Mouse (Mus musculus) liver, adult 2 months (tissue): Measurements from ENCODE around the gene Trnt1. TPM values are rescaled to one million over a fixed set of nuclear protein-coding genes. Genes with fewer than 3 reads are reported as not detected.
A peak's percentile ranks its signal among the peaks of the same experiment; 100 is the strongest.

Experiments
- DNase-seq: peaks from one replicate; pipeline ENCODE4 v3.0.0-alpha.2; 2011; ENCODE audit warnings: low read depth, low spot score; ENCODE audit errors: extremely low read depth
- H3K27ac ChIP-seq: fragments of 200-500 bp; replicated peaks from 2 replicates; pipeline ENCODE4 v1.5.1; 2012; ENCODE audit warnings: low read depth, mild to moderate bottlenecking, control low read depth, inconsistent platforms, low read length; ENCODE audit not compliant: insufficient read depth
- H3K27me3 ChIP-seq: fragments of 200-500 bp; 2 replicates; pipeline ENCODE4 v1.6.1; 2012; ENCODE audit warnings: mild to moderate bottlenecking, moderate library complexity, low read length, inconsistent platforms; ENCODE audit not compliant: control insufficient read depth, insufficient read depth
- H3K36me3 ChIP-seq: fragments of 200-500 bp; 2 replicates; pipeline ENCODE4 v1.6.1; 2012; ENCODE audit warnings: low read length, inconsistent platforms; ENCODE audit not compliant: control insufficient read depth, insufficient read depth
- H3K4me1 ChIP-seq: fragments of 200-500 bp; 2 replicates; pipeline ENCODE4 v1.6.1; 2011; ENCODE audit warnings: low read length; ENCODE audit not compliant: control insufficient read depth, insufficient read depth
- H3K4me3 ChIP-seq: fragments of 200-500 bp; 2 replicates; pipeline ENCODE4 v1.5.1; 2011; ENCODE audit warnings: low read depth, mild to moderate bottlenecking, control low read depth, low read length, moderate library complexity; ENCODE audit not compliant: insufficient read depth
- H3K79me2 ChIP-seq: fragments of 200-500 bp; 2 replicates; pipeline ENCODE4 v1.6.1; 2012; ENCODE audit warnings: inconsistent platforms, mild to moderate bottlenecking, low read length, moderate library complexity; ENCODE audit not compliant: control insufficient read depth, insufficient read depth
- H3K9ac ChIP-seq: fragments of 200-500 bp; 2 replicates; pipeline ENCODE4 v1.6.1; 2012; ENCODE audit warnings: low read depth, mild to moderate bottlenecking, control low read depth, inconsistent platforms, low read length
- CTCF ChIP-seq: fragments of 200-500 bp; IDR thresholded peaks from 2 replicates; pipeline ENCODE4 v1.5.1; 2011; ENCODE audit warnings: low read depth, low read length, control low read depth
- POLR2A ChIP-seq: fragments of 200-500 bp; IDR thresholded peaks from 2 replicates; pipeline ENCODE4 v1.6.1; 2011; ENCODE audit warnings: low read length, control low read depth; ENCODE audit not compliant: insufficient read depth; ENCODE audit errors: extremely low read depth
- WGBS: fragments of 180-500 bp; shearing (Covaris S2); methylation state at CpG from one replicate; pipeline ENCODE4 v1.1.7; 2018; 5-methylcytosine and 5-hydroxymethylcytosine counted together
- polyA plus RNA-seq: library from polyadenylated mRNA; depleted of rRNA; stranded (reverse); fragments of >200 nt; gene quantifications from 2 replicates; pipeline ENCODE4 v1.2.3, GENCODE M21; 2012
- total RNA-seq: library from RNA; depleted of rRNA; stranded (reverse); fragments of >200 nt; gene quantifications from 2 replicates; pipeline ENCODE4 v1.2.3, GENCODE M21; 2014

The Trnt1 gene
- total and polyA plus RNA-seq, 2 experiments = 13.7 to 19.8 TPM

- Histone ChIP-seq H3K4me3 (no peak overlapping the region), H3K36me3 (no peaks in the 10 kb centered on the region), H3K27ac (no peak overlapping the region), H3K27me3 (no peaks in the 10 kb centered on the region), H3K9ac (no peak overlapping the region), H3K79me2 (peaks cover 10% of the 10 kb centered on the region; the same call in 1 of the 2 replicates), H3K4me1 (peaks cover 4% of the 10 kb centered on the region; the same call in 1 of the 2 replicates)
- TF ChIP-seq CTCF = no peak
- TF ChIP-seq POLR2A = no peak
- no peak for DNase-seq
- 65% methylated on average over 1 of the region's 1 CpGs for WGBS
These were observed 3.0 kb upstream of the Trnt1 start for GRCm38 (mm10) chr6:106765892-106766291.

DNA sequence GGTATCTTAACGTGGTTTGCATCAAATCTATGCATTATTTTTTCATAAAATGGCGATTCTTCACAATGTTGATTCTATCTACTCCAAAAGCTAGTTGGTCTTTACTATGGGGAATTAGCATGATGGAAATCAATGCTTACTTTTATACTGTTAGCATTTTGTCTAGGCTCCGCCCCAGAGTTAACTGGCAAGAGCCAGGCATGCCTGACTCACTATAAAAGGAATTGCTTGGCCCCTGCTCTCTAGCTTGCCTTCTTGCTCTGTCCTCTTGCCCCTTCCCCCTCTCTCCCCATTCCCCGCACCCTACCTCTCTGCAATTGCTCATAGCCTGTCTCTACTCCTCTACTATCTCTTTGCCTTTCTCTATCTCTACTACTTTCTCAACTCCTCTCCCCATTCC lies 2.1 kb upstream of the Trnt1 start:
- TF ChIP-seq CTCF (no peak), POLR2A (no peak)
- peaks cover 6% of the 10 kb centered on the region for H3K36me3 ChIP-seq
- H3K9ac ChIP-seq = no peak overlapping the region
- no peaks in the 10 kb centered on the region for H3K27me3 ChIP-seq
- no peak overlapping the region for H3K4me3 ChIP-seq
- H3K4me1 ChIP-seq = peaks cover 4% of the 10 kb centered on the region; the same call in 1 of the 2 replicates
- 77% methylated on average over 4 of the region's 4 CpGs for WGBS
- no peak overlapping the region for H3K27ac ChIP-seq
- peaks cover 10% of the 10 kb centered on the region; the same call in 1 of the 2 replicates for H3K79me2 ChIP-seq
- no peak for DNase-seq

DNA sequence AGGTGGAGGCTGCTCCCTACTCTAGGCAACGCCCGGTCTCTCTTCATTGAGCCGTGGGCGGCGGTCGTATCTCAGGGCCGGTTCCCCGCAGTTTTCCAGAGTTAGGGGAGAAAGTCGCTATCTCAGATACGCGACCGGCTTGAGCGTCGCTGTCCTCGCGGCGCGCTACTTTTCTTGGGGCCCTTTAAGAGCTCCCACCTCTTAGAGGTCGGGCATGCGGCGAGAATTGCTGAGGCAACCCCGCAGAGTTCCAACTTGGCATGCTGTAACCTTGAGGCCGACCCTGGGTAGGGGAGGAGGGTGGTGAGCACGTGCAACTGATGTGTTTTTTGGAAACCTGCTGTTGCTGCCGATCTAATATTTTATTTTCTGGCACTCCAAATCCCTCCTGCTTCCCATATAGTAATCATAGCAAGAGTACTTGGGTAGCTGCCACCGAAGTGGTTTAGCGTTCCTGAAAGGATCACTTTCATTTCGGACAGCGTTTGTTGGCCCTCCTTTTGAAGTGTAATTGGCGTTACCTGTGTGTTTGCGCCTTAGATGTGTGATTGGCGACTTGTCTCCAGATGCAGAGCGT lies 458 bp downstream of the Trnt1 start:
- Histone ChIP-seq H3K4me1 (peaks cover 4% of the 10 kb centered on the region; the same call in 1 of the 2 replicates), H3K9ac (peak overlapping the region; percentile 95), H3K27me3 (no peaks in the 10 kb centered on the region), H3K4me3 (peak overlapping the region; percentile 98), H3K36me3 (peaks cover 24% of the 10 kb centered on the region), H3K79me2 (peaks cover 10% of the 10 kb centered on the region; the same call in 1 of the 2 replicates), H3K27ac (peak overlapping the region; percentile 56)
- under 1% methylated on average over 32 of the region's 33 CpGs for WGBS
- peak; percentile 35 for DNase-seq
- TF ChIP-seq POLR2A (no peak), CTCF (no peak)

DNA sequence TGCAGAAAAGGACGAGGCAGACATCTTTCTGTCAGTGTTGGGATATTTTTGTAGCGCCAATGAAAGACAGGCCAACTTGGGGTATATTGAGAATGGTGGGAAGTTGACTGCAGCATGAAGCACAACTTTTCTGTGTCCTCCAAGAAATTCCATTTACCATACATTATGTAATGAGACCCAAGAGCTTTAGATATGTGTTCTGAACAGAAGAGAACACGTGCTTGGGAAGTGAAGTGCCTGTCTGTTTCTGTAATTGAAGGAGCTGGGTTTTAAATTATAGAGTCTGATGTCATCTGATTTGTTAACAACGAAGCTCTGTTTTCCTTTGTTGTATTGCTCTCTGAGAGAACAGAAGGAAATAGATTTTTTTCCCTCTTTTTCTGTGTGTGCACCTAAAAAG lies 1.1 kb downstream of the Trnt1 start:
- WGBS = 43% methylated on average over 4 of the region's 4 CpGs
- H3K9ac ChIP-seq = no peak overlapping the region
- peaks cover 4% of the 10 kb centered on the region; the same call in 1 of the 2 replicates for H3K4me1 ChIP-seq
- no peaks in the 10 kb centered on the region for H3K27me3 ChIP-seq
- no peak overlapping the region for H3K27ac ChIP-seq
- H3K4me3 ChIP-seq = peak overlapping the region; percentile 98; the same call in 1 of the 2 replicates
- no peak for TF ChIP-seq CTCF
- TF ChIP-seq POLR2A = no peak
- peaks cover 27% of the 10 kb centered on the region for H3K36me3 ChIP-seq
- no peak for DNase-seq
- H3K79me2 ChIP-seq = peaks cover 10% of the 10 kb centered on the region; the same call in 1 of the 2 replicates

DNA sequence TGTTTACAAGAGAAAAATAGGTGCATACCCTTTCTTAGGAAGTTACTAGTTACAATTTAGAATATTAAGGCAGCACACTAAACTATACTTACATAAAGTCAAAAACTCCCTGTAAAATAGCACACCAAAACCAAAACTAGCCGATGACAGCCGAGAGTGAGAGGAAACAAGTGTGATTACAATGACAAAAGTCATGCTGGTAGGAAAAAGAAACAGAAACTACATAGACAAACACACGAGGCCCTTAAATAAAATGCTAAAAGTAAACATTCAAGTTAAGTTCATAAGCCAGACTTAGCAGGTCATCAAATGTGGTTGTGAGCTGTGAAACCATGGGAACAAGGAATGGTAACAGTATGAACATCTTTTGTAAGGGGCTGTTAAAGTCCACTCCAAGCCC lies 18.2 kb downstream of the Trnt1 start:
- Histone ChIP-seq H3K4me3 (no peak overlapping the region), H3K36me3 (peaks cover 47% of the 10 kb centered on the region), H3K27ac (no peak overlapping the region), H3K27me3 (no peaks in the 10 kb centered on the region), H3K9ac (no peak overlapping the region), H3K4me1 (peaks cover 3% of the 10 kb centered on the region; the same call in 1 of the 2 replicates), H3K79me2 (no peaks in the 10 kb centered on the region)
- TF ChIP-seq POLR2A = no peak
- no peak for TF ChIP-seq CTCF
- 67% methylated on average over 3 of the region's 3 CpGs for WGBS
- DNase-seq = no peak

DNA sequence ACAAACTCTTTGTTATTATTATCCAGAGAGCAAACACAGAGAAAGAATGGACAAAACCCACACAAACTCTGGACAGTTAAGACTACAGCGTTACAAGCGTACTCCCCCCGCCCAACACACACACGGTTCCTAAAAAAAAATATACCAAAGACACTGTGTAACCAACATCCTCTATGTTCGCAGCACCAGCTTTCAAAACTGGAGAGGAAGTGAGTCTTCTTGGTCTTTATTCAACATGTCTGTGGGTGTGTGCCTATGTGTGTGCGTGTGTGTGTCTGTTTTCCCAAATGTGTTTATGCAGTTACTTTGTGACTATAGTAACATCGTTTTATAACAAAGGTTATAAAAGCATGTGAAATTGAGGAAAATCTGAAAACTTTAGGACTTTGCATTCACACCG lies 22.5 kb downstream of the Trnt1 start:
- TF ChIP-seq POLR2A (no peak), CTCF (no peak)
- H3K9ac ChIP-seq = no peak overlapping the region
- H3K4me1 ChIP-seq = peaks cover 8% of the 10 kb centered on the region; the same call in 1 of the 2 replicates
- H3K4me3 ChIP-seq = no peak overlapping the region
- WGBS = 92% methylated on average over 8 of the region's 8 CpGs
- DNase-seq = no peak
- peaks cover 5% of the 10 kb centered on the region; the same call in 1 of the 2 replicates for H3K79me2 ChIP-seq
- H3K27ac ChIP-seq = no peak overlapping the region
- H3K27me3 ChIP-seq = no peaks in the 10 kb centered on the region
- H3K36me3 ChIP-seq = peaks cover 49% of the 10 kb centered on the region
